Mouse (Mus musculus) liver, embryonic 11.5 days (tissue): ENCODE data around the gene Myo3b. TPM values are rescaled to one million over a fixed set of nuclear protein-coding genes. Genes with fewer than 3 reads are reported as not detected.

Experiments
- ATAC-seq: fragments of 200-750 bp; cut with Nextera tagmentation; replicated peaks from 2 replicates; pipeline ENCODE4 v1.8.0; 2017; ENCODE audit warnings: moderate number of reproducible peaks, mild to moderate bottlenecking, moderate TSS enrichment, moderate library complexity; ENCODE audit not compliant: low FRiP score
- DNase-seq: peaks from one replicate; pipeline ENCODE4 v3.0.0-alpha.2; 2017; ENCODE audit warnings: low spot score
- H3K27ac ChIP-seq: fragments of 300-500 bp; sonication (generic); 2 replicates; pipeline ENCODE4 v1.5.1; 2014; ENCODE audit warnings: mild to moderate bottlenecking, low read depth, low read length, control low read depth
- H3K27me3 ChIP-seq: fragments of 300-500 bp; sonication (generic); replicated peaks from 2 replicates; pipeline ENCODE4 v1.6.1; 2014; ENCODE audit warnings: low read length, mixed read lengths; ENCODE audit not compliant: control insufficient read depth, insufficient read depth
- H3K36me3 ChIP-seq: fragments of 300-500 bp; sonication (generic); 2 replicates; pipeline ENCODE4 v1.6.1; 2014; ENCODE audit warnings: mild to moderate bottlenecking, low read length, moderate library complexity, mixed read lengths; ENCODE audit not compliant: control insufficient read depth, insufficient read depth
- H3K4me1 ChIP-seq: fragments of 300-500 bp; sonication (generic); replicated peaks from 2 replicates; pipeline ENCODE4 v1.6.1; 2014; ENCODE audit warnings: low read length, mixed read lengths; ENCODE audit not compliant: control insufficient read depth, insufficient read depth
- H3K4me2 ChIP-seq: fragments of 300-500 bp; sonication (generic); 2 replicates; pipeline ENCODE4 v1.6.1; 2014; ENCODE audit warnings: mild to moderate bottlenecking, control low read depth, moderate library complexity
- H3K4me3 ChIP-seq: fragments of 300-500 bp; sonication (generic); 2 replicates; pipeline ENCODE4 v1.5.1; 2014; ENCODE audit warnings: low read depth, low read length, control low read depth
- H3K9ac ChIP-seq: fragments of 300-500 bp; sonication (generic); 2 replicates; pipeline ENCODE4 v1.6.1; 2014; ENCODE audit warnings: low read depth, low read length, control low read depth
- H3K9me3 ChIP-seq: fragments of 300-500 bp; sonication (generic); 2 replicates; pipeline ENCODE4 v1.6.1; 2016; ENCODE audit warnings: low read length, inconsistent platforms, mixed read lengths; ENCODE audit not compliant: control insufficient read depth
- WGBS: fragments of 180-500 bp; shearing (Covaris S2); extraction: QIAGEN DNeasy Blood & Tissue Kit; methylation state at CpG from one replicate; pipeline ENCODE4 v1.1.7; 2014; 5-methylcytosine and 5-hydroxymethylcytosine counted together
- polyA plus RNA-seq: library from polyadenylated mRNA; unstranded; fragments of >200 nt; fragmentation: Nextera tagmentation; extraction: Ambion mirVana; gene quantifications from 2 replicates; pipeline ENCODE4 v1.2.1, GENCODE M21; 2014

The Myo3b gene
- polyA plus RNA-seq, 1 experiment from 2014 or later: not detected

DNA sequence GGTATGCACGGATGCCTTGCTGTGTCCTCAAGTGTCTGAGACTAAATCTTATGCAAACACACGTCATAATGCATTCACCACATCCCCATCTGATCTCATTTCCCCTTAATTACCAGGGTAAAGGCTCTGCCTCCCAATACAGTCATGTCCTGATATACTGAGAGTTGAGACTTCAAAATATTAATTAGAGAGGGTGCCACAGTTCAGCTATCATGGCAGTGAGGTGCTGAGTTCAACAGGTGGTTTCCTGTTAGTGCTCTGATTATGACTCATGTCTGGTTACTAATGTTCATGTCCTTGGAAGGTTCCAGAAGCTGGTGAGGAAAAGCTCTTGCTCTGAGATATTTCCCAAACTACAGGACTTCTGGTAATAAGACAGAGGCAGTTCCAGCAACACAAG, 52.3 kb downstream of the Myo3b start:
- Histone ChIP-seq H3K4me2 (no peak overlapping the region), H3K9ac (no peak overlapping the region), H3K27me3 (no peaks in the 10 kb centered on the region), H3K9me3 (no peaks in the 10 kb centered on the region), H3K4me3 (no peak overlapping the region), H3K27ac (no peak overlapping the region), H3K36me3 (no peaks in the 10 kb centered on the region), H3K4me1 (no peaks in the 10 kb centered on the region)
- DNase-seq: no peak
- ATAC-seq: no peak
- WGBS: 58% methylated on average over 2 of the region's 2 CpGs

DNA sequence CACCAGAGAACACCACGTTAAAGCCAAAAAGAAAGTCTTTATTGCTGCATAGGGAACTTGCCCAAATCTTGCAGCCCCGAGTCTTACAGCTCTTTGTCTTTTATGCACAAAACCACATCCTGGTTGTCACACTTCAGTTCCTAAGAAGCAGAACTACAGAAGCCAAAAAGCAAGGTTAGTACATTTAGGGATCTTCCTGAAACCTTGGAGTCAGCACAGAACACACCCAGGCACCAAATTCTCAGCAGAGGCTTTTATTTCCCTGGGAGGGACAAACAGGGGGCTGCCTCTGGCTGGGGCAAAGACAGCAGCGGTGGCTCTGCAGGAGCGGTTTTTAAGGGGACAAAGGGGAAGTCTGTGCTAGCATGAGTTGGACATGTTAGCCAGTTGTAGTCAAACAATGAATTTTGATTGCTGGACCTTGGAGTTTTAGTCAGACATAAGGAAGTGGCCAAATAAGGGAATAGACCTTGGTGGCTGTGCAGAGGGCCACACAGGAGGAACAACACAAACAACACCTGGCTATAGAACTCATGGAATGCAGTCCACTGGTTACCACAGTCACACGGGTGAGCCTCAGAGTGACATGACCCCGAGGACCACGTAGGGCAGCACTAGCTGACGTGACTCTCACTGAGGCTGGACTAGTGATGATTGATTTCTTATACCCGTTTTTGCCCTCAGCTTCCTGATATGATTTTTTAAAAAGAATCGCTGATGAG, 53.0 kb downstream of the Myo3b start:
- ATAC-seq (no peak), DNase-seq (no peak)
- H3K27ac ChIP-seq: no peak overlapping the region
- no peaks in the 10 kb centered on the region for H3K4me1 ChIP-seq
- WGBS: 46% methylated on average over 10 of the region's 10 CpGs
- no peaks in the 10 kb centered on the region for H3K27me3 ChIP-seq
- no peaks in the 10 kb centered on the region for H3K36me3 ChIP-seq
- no peak overlapping the region for H3K9ac ChIP-seq
- H3K4me3 ChIP-seq: no peak overlapping the region
- H3K9me3 ChIP-seq: no peaks in the 10 kb centered on the region
- H3K4me2 ChIP-seq: no peak overlapping the region

DNA sequence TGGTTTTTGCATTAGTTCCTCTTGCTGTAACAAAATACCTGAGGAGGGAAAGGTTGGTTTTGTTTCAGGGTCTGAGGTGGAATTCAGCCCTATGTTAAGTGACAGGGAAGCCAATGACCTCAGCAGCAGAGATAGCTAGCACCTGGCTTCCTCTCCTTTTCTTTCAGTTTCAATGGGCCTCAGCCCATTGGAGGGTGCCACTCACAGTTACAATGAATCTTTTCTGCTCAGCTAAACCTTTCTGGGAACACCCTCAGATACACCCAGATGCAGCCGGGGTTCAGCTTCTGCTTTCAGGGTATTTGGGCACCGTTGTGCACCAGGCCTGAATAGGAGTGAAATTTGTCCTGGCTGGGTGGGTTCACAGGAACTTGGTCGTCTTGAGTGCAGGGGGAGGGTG, 53.7 kb downstream of the Myo3b start:
- Histone ChIP-seq H3K27me3 (no peaks in the 10 kb centered on the region), H3K4me1 (no peaks in the 10 kb centered on the region), H3K4me2 (no peak overlapping the region), H3K4me3 (no peak overlapping the region), H3K36me3 (no peaks in the 10 kb centered on the region), H3K9me3 (no peaks in the 10 kb centered on the region), H3K27ac (no peak overlapping the region), H3K9ac (no peak overlapping the region)
- no peak for ATAC-seq
- WGBS: 56% methylated on average over 3 of the region's 3 CpGs
- DNase-seq: no peak

DNA sequence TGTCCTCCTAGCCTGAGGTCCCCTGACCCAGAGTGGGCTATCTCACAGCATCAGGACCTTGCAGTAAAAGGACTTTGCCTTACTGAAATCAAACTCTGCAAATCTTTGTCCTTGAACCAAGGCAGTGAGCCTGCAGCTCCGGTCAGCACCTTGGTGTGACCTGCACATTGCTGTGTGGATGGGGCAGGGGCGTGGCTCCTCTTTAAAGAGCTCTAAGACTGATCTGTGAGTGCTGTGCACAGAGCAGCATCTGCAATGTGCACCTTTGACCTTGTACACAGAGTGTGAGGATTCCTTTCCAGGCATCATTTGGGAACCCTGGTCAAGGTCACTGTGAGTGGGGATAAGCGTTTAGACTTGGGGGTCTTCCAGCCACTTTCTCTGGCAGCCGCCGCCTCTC, 55.5 kb downstream of the Myo3b start:
- DNase-seq (no peak), ATAC-seq (no peak)
- Histone ChIP-seq H3K4me3 (no peak overlapping the region), H3K27me3 (no peaks in the 10 kb centered on the region), H3K4me1 (no peaks in the 10 kb centered on the region), H3K9ac (no peak overlapping the region), H3K27ac (no peak overlapping the region), H3K9me3 (no peaks in the 10 kb centered on the region), H3K4me2 (no peak overlapping the region), H3K36me3 (no peaks in the 10 kb centered on the region)
- WGBS: 68% methylated on average over 5 of the region's 5 CpGs

DNA sequence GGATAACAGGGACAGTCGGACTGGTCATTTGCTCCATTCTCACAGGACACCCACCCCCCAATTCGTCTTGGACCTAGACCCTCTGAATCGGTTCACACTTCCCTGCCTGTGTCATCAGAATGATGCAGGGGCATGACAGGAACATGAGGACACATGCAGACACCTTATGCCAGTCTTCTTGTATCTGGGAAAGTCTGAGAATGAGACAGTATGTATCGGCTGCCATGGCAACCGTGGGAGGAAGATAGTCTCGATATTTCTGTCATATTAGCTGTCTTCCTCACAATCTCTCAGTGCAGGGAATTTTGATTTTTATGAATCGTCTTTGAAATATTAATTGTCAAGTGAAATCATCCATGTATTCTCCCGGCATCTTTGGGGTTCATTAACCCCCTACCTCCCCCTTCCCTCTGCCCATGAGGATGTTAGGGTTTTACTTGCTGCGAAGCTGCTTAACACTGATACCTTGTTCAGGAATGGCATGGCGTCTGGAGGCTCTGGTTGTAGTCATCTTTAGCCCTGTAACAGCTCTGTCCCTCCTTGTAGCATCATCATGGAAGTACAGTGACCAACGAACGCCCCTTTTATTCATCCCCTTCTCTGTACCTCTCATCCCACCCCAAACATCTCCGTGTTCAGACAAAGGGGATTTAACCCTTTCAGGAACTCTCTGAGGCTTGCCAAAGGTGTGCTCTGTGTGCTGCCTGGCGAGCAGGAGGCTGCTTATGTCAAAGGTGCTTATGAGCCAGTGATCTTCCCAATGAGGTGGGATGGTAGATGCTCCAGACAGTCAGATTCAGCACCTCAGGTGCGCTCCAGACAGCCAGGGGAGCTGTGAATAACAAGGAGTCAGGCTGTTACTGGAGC, 58.5 kb downstream of the Myo3b start:
- Histone ChIP-seq H3K4me2 (no peak overlapping the region), H3K27ac (no peak overlapping the region), H3K27me3 (no peaks in the 10 kb centered on the region), H3K9me3 (no peaks in the 10 kb centered on the region), H3K9ac (no peak overlapping the region), H3K4me3 (no peak overlapping the region), H3K4me1 (no peaks in the 10 kb centered on the region), H3K36me3 (no peaks in the 10 kb centered on the region)
- no peak for ATAC-seq
- DNase-seq: no peak
- WGBS: 71% methylated on average over 15 of the region's 15 CpGs

DNA sequence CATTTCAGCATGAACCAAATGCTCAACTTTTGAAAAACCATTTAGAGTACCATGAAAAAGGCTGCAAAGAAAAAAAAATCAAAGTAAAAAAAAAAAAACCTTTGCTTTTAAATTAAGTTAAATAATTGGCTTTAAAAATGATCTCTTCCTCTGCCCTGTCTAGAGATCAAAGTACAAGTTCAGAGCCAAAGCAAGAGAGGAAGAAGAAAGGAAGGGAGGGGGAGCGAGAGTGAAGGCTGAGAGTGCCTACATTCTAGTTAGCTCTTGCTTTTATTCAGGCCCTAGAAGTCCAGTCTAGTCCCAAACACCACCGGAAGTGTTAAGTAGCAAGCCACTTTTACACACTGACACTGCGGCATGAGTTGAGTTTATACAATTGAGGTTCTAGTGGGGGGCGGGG, 60.5 kb downstream of the Myo3b start:
- Histone ChIP-seq H3K9me3 (no peaks in the 10 kb centered on the region), H3K27me3 (no peaks in the 10 kb centered on the region), H3K4me1 (no peaks in the 10 kb centered on the region), H3K36me3 (no peaks in the 10 kb centered on the region), H3K4me2 (no peak overlapping the region), H3K9ac (no peak overlapping the region), H3K4me3 (no peak overlapping the region), H3K27ac (no peak overlapping the region)
- no peak for DNase-seq
- ATAC-seq: no peak
- 82% methylated on average over 4 of the region's 4 CpGs for WGBS

DNA sequence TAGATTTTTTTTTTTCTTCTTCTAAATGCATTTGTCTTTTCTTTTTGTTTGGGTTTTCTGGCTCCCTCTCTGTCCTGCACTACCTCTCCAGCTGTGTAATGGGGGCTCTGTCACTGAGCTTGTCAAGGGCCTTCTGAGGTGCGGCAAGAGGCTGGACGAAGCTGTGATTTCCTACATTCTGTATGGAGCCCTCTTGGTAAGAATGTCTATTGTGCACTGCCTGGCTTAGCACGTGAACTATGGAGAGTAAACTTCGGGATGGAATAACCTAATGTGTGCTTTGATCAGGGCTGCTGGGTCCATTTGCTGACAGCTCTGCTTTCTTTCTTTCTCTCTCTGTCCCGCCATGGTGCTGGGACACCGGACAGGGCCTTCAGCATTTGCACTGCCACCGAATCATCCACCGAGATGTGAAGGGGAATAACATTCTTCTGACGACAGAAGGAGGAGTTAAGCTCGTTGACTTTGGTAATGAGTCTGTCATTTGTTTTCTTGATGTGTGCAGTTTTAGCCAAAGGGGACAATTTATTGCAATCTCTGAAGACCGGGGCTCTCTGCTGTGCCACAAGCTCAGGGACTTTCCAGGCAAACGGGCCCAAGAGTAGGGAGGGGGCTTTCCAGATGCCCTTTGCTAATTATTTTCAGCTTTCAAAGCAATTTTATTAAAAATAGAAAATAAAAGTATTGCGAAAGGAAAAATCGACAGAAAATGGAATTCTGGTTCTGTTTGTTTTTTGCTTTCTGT, 66.5 kb downstream of the Myo3b start:
- 73% methylated on average over 14 of the region's 14 CpGs for WGBS

DNA sequence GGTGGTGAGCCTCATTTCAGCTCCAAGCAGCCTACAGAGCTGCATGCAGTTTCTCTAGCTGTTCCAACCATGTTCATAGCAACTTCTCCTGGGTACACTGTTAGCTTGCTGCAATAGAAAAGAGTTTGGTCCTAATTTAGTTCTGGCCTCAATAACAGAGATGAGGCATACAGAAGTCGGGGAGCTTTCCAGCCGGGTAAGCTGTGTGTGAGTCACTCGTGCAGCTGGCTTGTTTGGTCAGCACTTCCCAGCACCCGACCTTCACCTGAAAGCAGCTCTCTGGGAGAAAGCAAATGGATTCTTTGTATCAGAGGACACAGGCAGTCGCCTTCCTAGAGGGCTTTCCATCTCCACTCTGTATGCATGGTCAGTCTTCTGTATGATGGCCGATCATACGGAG, 70.1 kb downstream of the Myo3b start:
- Histone ChIP-seq H3K36me3 (no peaks in the 10 kb centered on the region), H3K4me2 (no peak overlapping the region), H3K9ac (no peak overlapping the region), H3K27ac (no peak overlapping the region), H3K4me3 (no peak overlapping the region), H3K27me3 (no peaks in the 10 kb centered on the region), H3K4me1 (no peaks in the 10 kb centered on the region), H3K9me3 (no peaks in the 10 kb centered on the region)
- DNase-seq: no peak
- no peak for ATAC-seq
- 60% methylated on average over 7 of the region's 7 CpGs for WGBS

More for the DNA sequence above, 66.5 kb downstream of the Myo3b start:
- ATAC-seq: no peak
- no peaks in the 10 kb centered on the region for H3K4me1 ChIP-seq
- no peaks in the 10 kb centered on the region for H3K27me3 ChIP-seq
- DNase-seq: no peak
- H3K9ac ChIP-seq: no peak overlapping the region
- no peak overlapping the region for H3K4me3 ChIP-seq
- H3K9me3 ChIP-seq: no peaks in the 10 kb centered on the region
- no peak overlapping the region for H3K4me2 ChIP-seq
- no peak overlapping the region for H3K27ac ChIP-seq
- H3K36me3 ChIP-seq: no peaks in the 10 kb centered on the region
